Mouse (Mus musculus): ENCODE data around the gene Hmgcr. TPM values are rescaled to one million over a fixed set of nuclear protein-coding genes. Genes with fewer than 3 reads are reported as not detected.
"Not testable (repeated sequence)": the region's sequence is repeated elsewhere in the genome, so short reads cannot be mapped to it uniquely, and the experiment has no call there.

Gene Hmgcr
- polyA plus RNA-seq, 1 experiment from 2014 or later = 74.6 TPM

GRCm38 (mm10) chr13:96672276-96672675 lies 1.5 kb upstream of the Hmgcr start:
- Histone ChIP-seq H3K4me1 (ENCODE audit: control insufficient read depth, insufficient read depth, low read length) (peaks cover 22% of the 10 kb centered on the region), H3K27ac (ENCODE audit: low read length) (no peak overlapping the region), H3K4me3 (replicated peaks; ENCODE audit: low read length) (no peak overlapping the region), H3K36me3 (ENCODE audit: control insufficient read depth, insufficient read depth, low read length) (no peaks in the 10 kb centered on the region), H3K9me3 (replicated peaks; ENCODE audit: control insufficient read depth, low read length) (no peaks in the 10 kb centered on the region), H3K4me2 (ENCODE audit: low read depth, low read length) (no peak overlapping the region), H3K9ac (ENCODE audit: low read length) (no peak overlapping the region), H3K27me3 (ENCODE audit: control insufficient read depth, insufficient read depth, low read length) (no peaks in the 10 kb centered on the region)
- ATAC-seq (ENCODE audit: insufficient read depth, low FRiP score) = no peak
- 70% methylated on average over 6 of the region's 6 CpGs for WGBS

GRCm38 (mm10) chr13:96671906-96672234 lies 1.1 kb upstream of the Hmgcr start:
- Histone ChIP-seq H3K4me1 (ENCODE audit: control insufficient read depth, insufficient read depth, low read length) (peaks cover 22% of the 10 kb centered on the region), H3K27ac (ENCODE audit: low read length) (no peak overlapping the region), H3K36me3 (ENCODE audit: control insufficient read depth, insufficient read depth, low read length) (no peaks in the 10 kb centered on the region), H3K4me2 (ENCODE audit: low read depth, low read length) (no peak overlapping the region), H3K4me3 (replicated peaks; ENCODE audit: low read length) (no peak overlapping the region), H3K9me3 (replicated peaks; ENCODE audit: control insufficient read depth, low read length) (no peaks in the 10 kb centered on the region), H3K27me3 (ENCODE audit: control insufficient read depth, insufficient read depth, low read length) (no peaks in the 10 kb centered on the region), H3K9ac (ENCODE audit: low read length) (no peak overlapping the region)
- no peak for ATAC-seq (ENCODE audit: insufficient read depth, low FRiP score)
- WGBS = 94% methylated on average over 5 of the region's 5 CpGs

DNA sequence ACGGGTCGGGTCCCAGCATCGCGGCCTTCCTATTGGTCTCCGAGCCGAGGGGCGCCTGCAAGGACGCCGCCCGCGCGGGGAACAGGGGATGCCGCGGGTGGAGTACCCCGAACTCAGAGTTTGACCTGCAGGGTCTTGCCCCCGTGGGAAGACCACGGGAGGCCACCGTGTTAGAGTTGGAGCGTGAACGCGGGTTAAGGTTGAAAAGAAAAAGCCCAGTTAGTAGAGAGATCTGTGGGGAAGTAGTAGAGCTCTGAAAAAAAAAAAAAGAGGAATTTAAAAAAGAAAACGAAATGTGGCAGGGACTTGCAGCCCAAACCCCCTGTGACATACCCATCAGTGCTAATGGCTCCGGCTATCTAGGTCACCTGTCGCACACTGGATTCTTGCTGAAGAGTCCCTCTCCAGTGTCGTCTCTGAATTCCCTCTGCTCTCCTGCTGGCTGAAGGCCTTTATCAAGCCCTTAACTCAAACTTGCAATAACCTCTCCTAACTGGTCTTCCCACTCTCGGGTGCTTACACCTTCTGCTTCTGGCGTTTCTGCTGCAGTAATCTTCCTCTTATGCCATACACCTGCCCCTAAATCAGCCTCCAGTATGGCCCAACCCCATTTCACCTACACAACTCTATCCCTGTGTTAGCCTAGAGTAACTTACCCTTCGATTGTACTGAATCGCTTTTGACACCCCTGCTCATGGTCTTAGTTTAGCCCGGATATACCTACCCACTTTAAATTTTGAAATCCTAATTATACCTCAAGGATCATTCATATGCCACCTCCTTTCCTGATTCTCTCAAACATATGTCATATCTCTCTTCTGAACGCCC lies 556 bp upstream of the Hmgcr start:
- Histone ChIP-seq H3K4me1 (ENCODE audit: control insufficient read depth, insufficient read depth, low read length) (peaks cover 22% of the 10 kb centered on the region), H3K9me3 (replicated peaks; ENCODE audit: control insufficient read depth, low read length) (no peaks in the 10 kb centered on the region), H3K4me3 (replicated peaks; ENCODE audit: low read length) (peak overlapping the region; percentile 98), H3K4me2 (ENCODE audit: low read depth, low read length) (peak overlapping the region; percentile 85), H3K27ac (ENCODE audit: low read length) (peak overlapping the region; percentile 89), H3K27me3 (ENCODE audit: control insufficient read depth, insufficient read depth, low read length) (no peaks in the 10 kb centered on the region), H3K9ac (ENCODE audit: low read length) (peak overlapping the region; percentile 70), H3K36me3 (ENCODE audit: control insufficient read depth, insufficient read depth, low read length) (no peaks in the 10 kb centered on the region)
- WGBS = 13% methylated on average over 31 of the region's 31 CpGs
- ATAC-seq (ENCODE audit: insufficient read depth, low FRiP score) = no peak

GRCm38 (mm10) chr13:96670019-96670405 lies 724 bp downstream of the Hmgcr start:
- H3K9me3 ChIP-seq (replicated peaks; ENCODE audit: control insufficient read depth, low read length) = no peaks in the 10 kb centered on the region

GRCm38 (mm10) chr13:96664419-96664974 lies 6.2 kb downstream of the Hmgcr start:
- no peak for ATAC-seq (ENCODE audit: insufficient read depth, low FRiP score)
- Histone ChIP-seq H3K27me3 (ENCODE audit: control insufficient read depth, insufficient read depth, low read length) (no peaks in the 10 kb centered on the region), H3K4me3 (replicated peaks; ENCODE audit: low read length) (no peak overlapping the region), H3K9ac (ENCODE audit: low read length) (no peak overlapping the region), H3K27ac (ENCODE audit: low read length) (no peak overlapping the region), H3K4me2 (ENCODE audit: low read depth, low read length) (no peak overlapping the region), H3K4me1 (ENCODE audit: control insufficient read depth, insufficient read depth, low read length) (peaks cover 19% of the 10 kb centered on the region), H3K9me3 (replicated peaks; ENCODE audit: control insufficient read depth, low read length) (no peaks in the 10 kb centered on the region), H3K36me3 (ENCODE audit: control insufficient read depth, insufficient read depth, low read length) (peaks cover 31% of the 10 kb centered on the region)
- 86% methylated on average over 7 of the region's 7 CpGs for WGBS

More at GRCm38 (mm10) chr13:96670019-96670405, 724 bp downstream of the Hmgcr start:
- 3% methylated on average over 13 of the region's 13 CpGs for WGBS
- Histone ChIP-seq H3K27me3 (ENCODE audit: control insufficient read depth, insufficient read depth, low read length) (no peaks in the 10 kb centered on the region), H3K36me3 (ENCODE audit: control insufficient read depth, insufficient read depth, low read length) (peaks cover 7% of the 10 kb centered on the region; the same call in 1 of the 2 replicates), H3K4me2 (ENCODE audit: low read depth, low read length) (peak overlapping the region; percentile 85), H3K9ac (ENCODE audit: low read length) (peak overlapping the region; percentile 98), H3K4me1 (ENCODE audit: control insufficient read depth, insufficient read depth, low read length) (peaks cover 22% of the 10 kb centered on the region), H3K27ac (ENCODE audit: low read length) (peak overlapping the region; percentile 92), H3K4me3 (replicated peaks; ENCODE audit: low read length) (peak overlapping the region; percentile 98)
- no peak for ATAC-seq (ENCODE audit: insufficient read depth, low FRiP score)

- H3K27ac ChIP-seq (ENCODE audit: low read length); H3K9ac ChIP-seq (ENCODE audit: low read length); ATAC-seq (ENCODE audit: insufficient read depth, low FRiP score); H3K27me3 ChIP-seq (ENCODE audit: control insufficient read depth, insufficient read depth, low read length); H3K9me3 ChIP-seq (replicated peaks; ENCODE audit: control insufficient read depth, low read length); H3K4me3 ChIP-seq (replicated peaks; ENCODE audit: low read length); H3K4me2 ChIP-seq (ENCODE audit: low read depth, low read length); H3K4me1 ChIP-seq (ENCODE audit: control insufficient read depth, insufficient read depth, low read length): not testable (repeated sequence)
- WGBS = 86% methylated on average over 4 of the region's 4 CpGs
- H3K36me3 ChIP-seq (ENCODE audit: control insufficient read depth, insufficient read depth, low read length) = peaks cover 31% of the 10 kb centered on the region
These were observed 7.6 kb downstream of the Hmgcr start for GRCm38 (mm10) chr13:96663120-96663519.

DNA sequence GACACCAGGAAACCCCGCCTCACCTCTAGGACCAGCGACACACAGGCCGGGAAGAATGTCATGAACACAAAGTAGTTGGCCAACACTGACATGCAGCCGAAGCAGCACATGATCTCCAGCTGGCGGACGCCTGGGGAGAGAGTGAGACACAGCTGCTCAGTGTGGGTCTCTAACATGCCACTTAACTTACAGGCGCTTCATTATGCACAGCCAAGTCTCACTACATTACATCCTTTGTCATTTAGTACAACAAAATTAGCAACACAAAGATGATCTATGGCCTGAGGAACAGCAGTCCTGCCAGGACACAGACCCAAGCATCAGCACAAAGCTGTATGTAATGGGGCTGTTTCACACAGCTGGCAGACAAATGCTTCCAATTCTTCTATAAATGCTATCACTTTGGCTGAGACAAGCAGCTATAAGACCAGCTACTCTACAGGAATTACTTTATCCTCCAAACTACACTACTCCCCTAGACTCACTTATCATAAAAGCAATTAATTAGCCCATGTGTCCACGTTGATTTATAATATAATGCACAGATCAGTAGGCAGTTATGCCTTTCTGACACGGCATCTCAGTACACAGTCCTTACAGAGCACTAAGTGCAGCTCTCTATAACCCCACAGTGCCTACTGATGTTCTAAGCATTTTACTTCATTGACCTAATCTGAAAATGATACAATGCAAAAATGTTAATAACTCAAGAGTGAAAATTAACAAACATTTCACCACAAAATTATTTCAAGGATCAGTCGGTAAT lies 10.5 kb downstream of the Hmgcr start:
- Histone ChIP-seq H3K4me3 (replicated peaks; ENCODE audit: low read length) (no peak overlapping the region), H3K27ac (ENCODE audit: low read length) (no peak overlapping the region), H3K36me3 (ENCODE audit: control insufficient read depth, insufficient read depth, low read length) (peaks cover 24% of the 10 kb centered on the region; the same call in 1 of the 2 replicates), H3K27me3 (ENCODE audit: control insufficient read depth, insufficient read depth, low read length) (no peaks in the 10 kb centered on the region), H3K9me3 (replicated peaks; ENCODE audit: control insufficient read depth, low read length) (no peaks in the 10 kb centered on the region), H3K9ac (ENCODE audit: low read length) (no peak overlapping the region), H3K4me1 (ENCODE audit: control insufficient read depth, insufficient read depth, low read length) (no peaks in the 10 kb centered on the region), H3K4me2 (ENCODE audit: low read depth, low read length) (no peak overlapping the region)
- WGBS = 70% methylated on average over 10 of the region's 10 CpGs
- ATAC-seq (ENCODE audit: insufficient read depth, low FRiP score) = peak; percentile 57; the same call in 1 of the 2 replicates

GRCm38 (mm10) chr13:96658936-96659335 lies 11.8 kb downstream of the Hmgcr start:
- Histone ChIP-seq H3K4me3 (replicated peaks; ENCODE audit: low read length) (no peak overlapping the region), H3K9ac (ENCODE audit: low read length) (no peak overlapping the region), H3K36me3 (ENCODE audit: control insufficient read depth, insufficient read depth, low read length) (peaks cover 27% of the 10 kb centered on the region; the same call in 1 of the 2 replicates), H3K4me1 (ENCODE audit: control insufficient read depth, insufficient read depth, low read length) (no peaks in the 10 kb centered on the region), H3K27ac (ENCODE audit: low read length) (no peak overlapping the region), H3K27me3 (ENCODE audit: control insufficient read depth, insufficient read depth, low read length) (no peaks in the 10 kb centered on the region), H3K4me2 (ENCODE audit: low read depth, low read length) (no peak overlapping the region), H3K9me3 (replicated peaks; ENCODE audit: control insufficient read depth, low read length) (no peaks in the 10 kb centered on the region)
- ATAC-seq (ENCODE audit: insufficient read depth, low FRiP score) = no peak
- 90% methylated on average over 7 of the region's 7 CpGs for WGBS

DNA sequence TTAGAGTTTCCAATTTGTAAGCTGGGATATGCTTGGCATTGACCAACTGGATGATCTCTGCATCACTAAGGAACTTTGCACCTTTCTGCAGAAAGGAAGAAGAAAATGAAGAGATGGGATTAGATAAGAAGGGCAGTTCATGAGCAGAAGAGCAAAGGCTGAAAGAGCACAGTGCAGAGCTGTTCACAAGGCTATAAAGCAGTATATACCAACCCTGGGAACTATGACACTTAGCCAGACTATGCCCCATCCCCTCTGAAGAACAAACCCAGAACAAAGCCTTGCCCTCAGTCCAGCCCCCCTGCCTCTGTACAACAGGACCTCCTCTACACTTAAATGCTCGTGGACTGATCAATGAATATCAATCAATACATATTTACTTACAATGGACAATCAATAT lies 14.1 kb downstream of the Hmgcr start:
- no peak overlapping the region for H3K9ac ChIP-seq (ENCODE audit: low read length)
- no peak overlapping the region for H3K4me3 ChIP-seq (replicated peaks; ENCODE audit: low read length)
- ATAC-seq (ENCODE audit: insufficient read depth, low FRiP score) = no peak
- no peak overlapping the region for H3K27ac ChIP-seq (ENCODE audit: low read length)
- H3K4me2 ChIP-seq (ENCODE audit: low read depth, low read length) = no peak overlapping the region
- H3K9me3 ChIP-seq (replicated peaks; ENCODE audit: control insufficient read depth, low read length) = no peaks in the 10 kb centered on the region
- WGBS = 63% methylated on average over 1 of the region's 1 CpGs
- H3K36me3 ChIP-seq (ENCODE audit: control insufficient read depth, insufficient read depth, low read length) = peaks cover 28% of the 10 kb centered on the region
- no peaks in the 10 kb centered on the region for H3K4me1 ChIP-seq (ENCODE audit: control insufficient read depth, insufficient read depth, low read length)
- no peaks in the 10 kb centered on the region for H3K27me3 ChIP-seq (ENCODE audit: control insufficient read depth, insufficient read depth, low read length)
